Mouse (Mus musculus): ENCODE data around the gene Gm10273.

DNA sequence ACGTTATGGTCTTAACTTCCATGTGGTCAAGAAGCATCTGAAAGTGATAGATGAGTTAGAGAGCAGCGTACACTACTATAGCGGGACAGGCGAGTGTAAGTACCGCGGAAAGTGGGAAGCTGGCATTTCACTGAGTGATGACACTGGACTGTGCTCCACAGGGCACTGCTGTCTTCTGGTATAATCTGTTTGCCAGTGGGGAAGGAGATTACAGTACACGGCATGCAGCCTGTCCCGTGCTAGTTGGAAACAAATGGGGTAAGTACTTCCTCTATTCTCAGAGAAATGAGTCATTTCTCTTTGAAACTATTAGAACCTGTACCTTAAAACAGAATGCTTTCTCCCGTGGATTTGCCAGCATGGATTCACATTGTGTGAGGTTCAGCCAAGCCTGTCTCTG lies 26.0 kb upstream of the Gm10273 start:
- TF ChIP-seq GATA1 (IDR thresholded peaks at IDR 0.05; ENCODE audit: low read depth, low read length) (no peak), CTCF (IDR thresholded peaks at IDR 0.05 in 2 of 3, conservative IDR thresholded peaks at IDR 0.05 in 1 of 3; ENCODE audit: control insufficient read depth in 1 of 3, insufficient read depth in 1 of 3, low read depth in 2 of 3, low read length in 3 of 3, poor library complexity in 1 of 3, severe bottlenecking in 1 of 3) (no peak), POLR2AphosphoS2 (IDR thresholded peaks at IDR 0.05; ENCODE audit: low read length) (no peak), POLR2A (IDR thresholded peaks at IDR 0.05; ENCODE audit: control insufficient read depth in 1 of 2, insufficient read depth in 1 of 2, low read depth in 1 of 2, low read length in 2 of 2, poor library complexity in 1 of 2) (no peak)

Measured in MEL (cell line).